Mouse (Mus musculus) heart, embryonic 12.5 days (tissue): ENCODE data around the gene Prss28. TPM values are rescaled to one million over a fixed set of nuclear protein-coding genes. Genes with fewer than 3 reads are reported as not detected.
A peak's percentile ranks its signal among the peaks of the same experiment; 100 is the strongest.

ENCODE experiments used
- ATAC-seq: fragments of 200-750 bp; cut with Nextera tagmentation; 2 replicates; pipeline ENCODE4 v1.8.0; 2017; ENCODE audit warnings: moderate TSS enrichment, moderate library complexity; ENCODE audit not compliant: insufficient number of reproducible peaks, low FRiP score
- H3K27ac ChIP-seq: fragments of 300-500 bp; sonication (generic); 2 replicates; pipeline ENCODE4 v1.5.1; 2016; ENCODE audit warnings: mild to moderate bottlenecking, moderate library complexity; ENCODE audit not compliant: poor library complexity, severe bottlenecking
- H3K27me3 ChIP-seq: fragments of 300-500 bp; sonication (generic); replicated peaks from 2 replicates; pipeline ENCODE4 v1.6.1; 2016; ENCODE audit warnings: mild to moderate bottlenecking, moderate library complexity
- H3K36me3 ChIP-seq: fragments of 300-500 bp; sonication (generic); 2 replicates; pipeline ENCODE4 v1.6.1; 2016; ENCODE audit warnings: mild to moderate bottlenecking, moderate library complexity
- H3K4me1 ChIP-seq: fragments of 300-500 bp; sonication (generic); replicated peaks from 2 replicates; pipeline ENCODE4 v1.6.1; 2016; ENCODE audit warnings: mild to moderate bottlenecking
- H3K4me2 ChIP-seq: fragments of 300-500 bp; sonication (generic); 2 replicates; pipeline ENCODE4 v1.6.1; 2016; ENCODE audit warnings: mild to moderate bottlenecking, moderate library complexity
- H3K4me3 ChIP-seq: fragments of 300-500 bp; sonication (generic); 2 replicates; pipeline ENCODE4 v1.5.1; 2016; ENCODE audit warnings: mild to moderate bottlenecking
- H3K9ac ChIP-seq: fragments of 300-500 bp; sonication (generic); 2 replicates; pipeline ENCODE4 v1.6.1; 2016; ENCODE audit warnings: mild to moderate bottlenecking, moderate library complexity
- H3K9me3 ChIP-seq: fragments of 300-500 bp; sonication (generic); replicated peaks from 2 replicates; pipeline ENCODE4 v1.6.1; 2016; ENCODE audit warnings: mild to moderate bottlenecking, moderate library complexity
- WGBS: fragments of 180-500 bp; shearing (Covaris S2); methylation state at CpG from one replicate; pipeline ENCODE4 v1.1.7; 2016; 5-methylcytosine and 5-hydroxymethylcytosine counted together
- polyA plus RNA-seq: library from polyadenylated mRNA; unstranded; fragments of >200 nt; fragmentation: Nextera tagmentation; extraction: Ambion mirVana; gene quantifications from 2 replicates; pipeline ENCODE4 v1.2.1, GENCODE M21; 2016

The Prss28 gene
- not detected in 2 replicates for polyA plus RNA-seq

GRCm38 (mm10) chr17:25308346-25308745 is at the start of gene Prss28:
Prss28 (plus strand) TSS chr17:25308646.
- 53% methylated on average over 4 of the region's 4 CpGs for WGBS
- Histone ChIP-seq H3K4me3 (no peak within 1 kb of the TSS), H3K9me3 (0 out of 2 replicates have a peak, but pooled peaks cover 2% of the 10 kb centered on the region), H3K36me3 (no peaks in the 10 kb centered on the region), H3K4me2 (no peak within 1 kb of the TSS), H3K9ac (no peak within 1 kb of the TSS), H3K4me1 (no peaks in the 10 kb centered on the region), H3K27me3 (peaks cover 10% of the 10 kb centered on the region; the same call in 1 of the 2 replicates), H3K27ac (no peak within 1 kb of the TSS)
- no peak for ATAC-seq

GRCm38 (mm10) chr17:25264453-25264852 is 44.0 kb upstream of the Prss28 start:
- H3K4me3 ChIP-seq = no peak overlapping the region
- ATAC-seq = no peak
- no peak overlapping the region for H3K27ac ChIP-seq
- H3K9me3 ChIP-seq = no peaks in the 10 kb centered on the region
- no peaks in the 10 kb centered on the region for H3K27me3 ChIP-seq
- no peak overlapping the region for H3K4me2 ChIP-seq
- peaks cover under 1% of the 10 kb centered on the region; the same call in 1 of the 2 replicates for H3K4me1 ChIP-seq
- peaks cover 82% of the 10 kb centered on the region for H3K36me3 ChIP-seq
- 61% methylated on average over 3 of the region's 3 CpGs for WGBS
- H3K9ac ChIP-seq = no peak overlapping the region

- Histone ChIP-seq H3K4me2 (peak overlapping the region; percentile 95), H3K4me3 (peak overlapping the region; percentile 98), H3K36me3 (peaks cover 45% of the 10 kb centered on the region), H3K27ac (no peak overlapping the region), H3K9ac (peak overlapping the region; percentile 16; the same call in 1 of the 2 replicates), H3K9me3 (no peaks in the 10 kb centered on the region), H3K4me1 (peaks cover 31% of the 10 kb centered on the region), H3K27me3 (no peaks in the 10 kb centered on the region)
- 71% methylated on average over 2 of the region's 2 CpGs for WGBS
- ATAC-seq = no peak
Measured at GRCm38 (mm10) chr17:25270795-25271335, 37.6 kb upstream of the Prss28 start.

DNA sequence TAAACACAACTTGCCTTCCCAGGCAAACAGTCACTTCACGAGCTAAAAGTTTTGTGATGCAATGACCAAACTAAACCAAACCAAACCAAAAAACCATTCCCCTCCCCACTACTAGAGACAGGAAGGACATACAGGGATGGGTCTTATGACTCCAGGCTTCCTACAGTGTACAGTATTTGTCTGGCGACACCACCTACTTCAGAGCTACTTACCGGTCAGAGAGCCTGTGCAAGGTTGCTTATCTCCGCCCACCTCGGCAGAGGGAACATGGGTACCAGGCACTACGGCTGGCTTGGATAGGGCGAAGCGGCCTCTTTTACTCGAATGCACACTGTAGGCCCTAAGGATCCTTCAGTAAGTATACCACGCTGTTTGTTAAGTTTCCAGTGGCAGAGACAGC is 36.1 kb upstream of the Prss28 start:
- 0% methylated on average over 10 of the region's 10 CpGs for WGBS
- H3K4me3 ChIP-seq = peak overlapping the region; percentile 98

DNA sequence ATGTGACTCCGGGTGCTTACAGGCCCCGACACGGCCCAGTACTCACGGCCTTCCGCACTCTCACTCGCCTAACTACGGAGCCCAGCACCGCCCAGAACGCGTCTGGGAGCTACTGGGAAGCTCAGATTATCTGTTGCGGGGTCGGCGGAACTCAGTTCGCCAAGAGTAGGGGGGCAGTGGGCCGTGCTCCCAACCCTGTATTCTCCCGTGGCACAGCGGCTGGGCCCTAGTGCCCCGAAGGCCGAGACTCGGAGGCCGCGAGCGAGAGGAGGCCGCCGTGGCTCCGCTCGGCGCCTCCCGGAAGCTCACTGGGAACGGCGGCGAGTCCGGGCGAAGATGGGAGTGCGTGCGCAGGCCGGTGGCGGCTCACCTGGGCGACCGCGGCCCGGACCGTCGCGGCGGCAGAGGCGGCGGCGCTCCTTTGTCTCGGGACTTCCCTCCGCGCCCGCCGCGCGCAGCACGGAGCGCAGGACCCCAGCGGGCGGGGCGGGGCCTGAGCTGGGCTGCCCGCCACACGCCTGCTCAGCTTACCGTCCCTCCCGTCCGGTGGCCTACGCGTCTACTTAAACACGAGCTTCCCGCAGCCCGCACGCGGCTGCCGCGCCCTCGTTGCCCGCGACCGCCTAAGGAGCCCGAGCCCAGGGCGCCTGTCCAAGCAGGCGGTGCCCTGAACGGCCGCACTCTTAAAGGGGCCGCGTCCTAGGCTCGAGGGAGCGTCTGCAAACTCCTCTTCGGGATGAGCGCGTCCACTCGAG is 35.3 kb upstream of the Prss28 start:
- peaks cover 22% of the 10 kb centered on the region for H3K36me3 ChIP-seq
- H3K9me3 ChIP-seq = no peaks in the 10 kb centered on the region
- no peaks in the 10 kb centered on the region for H3K27me3 ChIP-seq
- peak overlapping the region; percentile 95 for H3K4me2 ChIP-seq
- peak overlapping the region; percentile 98 for H3K27ac ChIP-seq
- peaks cover 31% of the 10 kb centered on the region for H3K4me1 ChIP-seq
- peak overlapping the region; percentile 99 for H3K9ac ChIP-seq
- ATAC-seq = peak; percentile 92
- WGBS = 1% methylated on average over 92 of the region's 92 CpGs
- H3K4me3 ChIP-seq = peak overlapping the region; percentile 98

More for the DNA sequence above, 36.1 kb upstream of the Prss28 start:
- Histone ChIP-seq H3K4me2 (peak overlapping the region; percentile 95), H3K4me1 (peaks cover 31% of the 10 kb centered on the region), H3K9ac (peak overlapping the region; percentile 99), H3K27me3 (no peaks in the 10 kb centered on the region), H3K27ac (peak overlapping the region; percentile 98), H3K36me3 (peaks cover 30% of the 10 kb centered on the region), H3K9me3 (no peaks in the 10 kb centered on the region)
- 0 out of 2 replicates have a peak, but pooled peaks have one; percentile 10 for ATAC-seq

GRCm38 (mm10) chr17:25273706-25274501 is 34.5 kb upstream of the Prss28 start:
- Histone ChIP-seq H3K27me3 (no peaks in the 10 kb centered on the region), H3K9me3 (no peaks in the 10 kb centered on the region), H3K4me3 (peak overlapping the region; percentile 98), H3K27ac (peak overlapping the region; percentile 98), H3K36me3 (peaks cover 14% of the 10 kb centered on the region), H3K4me2 (peak overlapping the region; percentile 95), H3K4me1 (peaks cover 31% of the 10 kb centered on the region), H3K9ac (peak overlapping the region; percentile 99)
- peak; percentile 90 for ATAC-seq
- 1% methylated on average over 43 of the region's 45 CpGs for WGBS

- no peaks in the 10 kb centered on the region for H3K27me3 ChIP-seq
- ATAC-seq = no peak
- peaks cover 28% of the 10 kb centered on the region for H3K4me1 ChIP-seq
- no peaks in the 10 kb centered on the region for H3K9me3 ChIP-seq
- H3K9ac ChIP-seq = peak within 1 kb of the TSS; percentile 99
- peaks cover 6% of the 10 kb centered on the region; the same call in 1 of the 2 replicates for H3K36me3 ChIP-seq
- H3K27ac ChIP-seq = peak within 1 kb of the TSS; percentile 98
- H3K4me3 ChIP-seq = peak within 1 kb of the TSS; percentile 98
- 82% methylated on average over 9 of the region's 9 CpGs for WGBS
- H3K4me2 ChIP-seq = peak within 1 kb of the TSS; percentile 95
Measured at GRCm38 (mm10) chr17:25274571-25275346, 33.7 kb upstream of the Prss28 start, which contains the start of gene Ube2i. Ube2i (minus strand) TSS chr17:25274622.

- H3K27ac ChIP-seq = no peak overlapping the region
- H3K9me3 ChIP-seq = no peaks in the 10 kb centered on the region
- H3K36me3 ChIP-seq = no peaks in the 10 kb centered on the region
- peaks cover 18% of the 10 kb centered on the region for H3K4me1 ChIP-seq
- no peak overlapping the region for H3K4me2 ChIP-seq
- ATAC-seq = no peak
- 95% methylated on average over 3 of the region's 3 CpGs for WGBS
- H3K4me3 ChIP-seq = no peak overlapping the region
- H3K27me3 ChIP-seq = no peaks in the 10 kb centered on the region
- no peak overlapping the region for H3K9ac ChIP-seq
Measured at GRCm38 (mm10) chr17:25275833-25276232, 32.6 kb upstream of the Prss28 start.

GRCm38 (mm10) chr17:25282133-25282532 is 26.3 kb upstream of the Prss28 start:
- peak overlapping the region; percentile 30; the same call in 1 of the 2 replicates for H3K4me2 ChIP-seq

GRCm38 (mm10) chr17:25285033-25285432 is 23.4 kb upstream of the Prss28 start:
- Histone ChIP-seq H3K36me3 (no peaks in the 10 kb centered on the region), H3K27ac (no peak overlapping the region), H3K4me1 (no peaks in the 10 kb centered on the region; the same call in 1 of the 2 replicates), H3K27me3 (no peaks in the 10 kb centered on the region), H3K4me2 (no peak overlapping the region), H3K9ac (no peak overlapping the region), H3K4me3 (no peak overlapping the region), H3K9me3 (peaks cover 3% of the 10 kb centered on the region; the same call in 1 of the 2 replicates)
- 25% methylated on average over 3 of the region's 3 CpGs for WGBS
- 0 out of 2 replicates have a peak, but pooled peaks have one; percentile 48 for ATAC-seq

More at GRCm38 (mm10) chr17:25282133-25282532, 26.3 kb upstream of the Prss28 start:
- no peak overlapping the region for H3K27ac ChIP-seq
- no peaks in the 10 kb centered on the region; the same call in 1 of the 2 replicates for H3K4me1 ChIP-seq
- no peak overlapping the region for H3K4me3 ChIP-seq
- 28% methylated on average over 11 of the region's 11 CpGs for WGBS
- peak; percentile 55; the same call in 1 of the 2 replicates for ATAC-seq
- peaks cover 3% of the 10 kb centered on the region; the same call in 1 of the 2 replicates for H3K9me3 ChIP-seq
- H3K9ac ChIP-seq = no peak overlapping the region
- H3K27me3 ChIP-seq = no peaks in the 10 kb centered on the region
- H3K36me3 ChIP-seq = no peaks in the 10 kb centered on the region
